Mouse (Mus musculus): ENCODE measurements at regions not wholly inside any gene's neighbourhood (a gene's known extent, or its start where the extent isn't known, plus 50 kb on each side); places are given as distances from the start of the nearest gene placed in this dataset.

DNA sequence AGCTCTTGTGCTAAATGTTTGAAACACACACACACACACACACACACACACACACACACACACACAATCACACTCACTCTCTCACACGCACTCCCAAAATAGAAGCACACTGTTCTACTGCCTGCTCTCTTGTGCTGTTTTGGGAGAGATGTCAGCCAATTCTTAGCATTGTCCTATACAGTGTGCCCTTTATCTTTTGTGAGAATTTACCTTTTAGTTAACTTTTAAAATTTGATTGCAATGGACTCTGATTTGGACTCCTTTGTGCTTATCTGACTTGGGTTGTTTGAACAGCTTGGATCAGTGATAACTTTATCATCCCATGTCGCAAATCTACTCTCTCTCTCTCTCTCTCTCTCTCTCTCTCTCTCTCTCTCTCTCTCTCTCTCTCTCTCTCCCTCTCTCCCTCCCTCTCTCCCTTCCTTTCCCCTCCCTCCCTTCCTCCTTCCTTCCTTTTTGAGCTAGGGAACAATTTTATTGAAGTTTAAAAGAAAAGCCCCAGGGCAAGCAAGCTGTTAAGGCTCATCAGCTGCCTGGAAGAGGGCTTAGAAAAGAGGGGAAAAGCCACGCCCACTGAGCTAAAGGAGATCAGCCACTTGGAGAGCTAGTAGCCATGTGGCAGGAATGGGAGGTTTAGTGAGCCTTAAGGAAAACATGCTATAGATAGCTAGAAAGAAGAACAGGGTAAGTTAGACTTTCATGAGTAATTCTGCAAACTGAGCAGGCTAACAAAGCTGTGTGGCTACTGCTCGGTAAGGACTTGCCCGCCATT is 611.2 kb downstream of the Gm19410 start:
- TF ChIP-seq POLR2A (IDR thresholded peaks at IDR 0.05; ENCODE audit: borderline replicate concordance, extremely low read depth, insufficient read depth, insufficient read length, poor library complexity, severe bottlenecking) (no peak), CTCF (IDR thresholded peaks at IDR 0.05; ENCODE audit: borderline replicate concordance, extremely low read depth, insufficient read depth, insufficient read length) (no peak)
